Mouse (Mus musculus) spleen, adult 12 weeks (tissue): ENCODE results near the gene Plekhj1.
A peak's percentile ranks its signal among the peaks of the same experiment; 100 is the strongest.
"Not testable (repeated sequence)": the region's sequence is repeated elsewhere in the genome, so short reads cannot be mapped to it uniquely, and the experiment has no call there.

Experiments
- DNase-seq: peaks from one replicate; pipeline ENCODE4 v3.0.0; 2022; ENCODE audit warnings: low spot score

The Plekhj1 gene

GRCm38 (mm10) chr10:80826151-80827062, 28.0 kb upstream of the Plekhj1 start, which contains the start of gene Oaz1:
Gene Oaz1, plus strand, starts transcription at chr10:80826656.
- peak; percentile 96 for DNase-seq

DNA sequence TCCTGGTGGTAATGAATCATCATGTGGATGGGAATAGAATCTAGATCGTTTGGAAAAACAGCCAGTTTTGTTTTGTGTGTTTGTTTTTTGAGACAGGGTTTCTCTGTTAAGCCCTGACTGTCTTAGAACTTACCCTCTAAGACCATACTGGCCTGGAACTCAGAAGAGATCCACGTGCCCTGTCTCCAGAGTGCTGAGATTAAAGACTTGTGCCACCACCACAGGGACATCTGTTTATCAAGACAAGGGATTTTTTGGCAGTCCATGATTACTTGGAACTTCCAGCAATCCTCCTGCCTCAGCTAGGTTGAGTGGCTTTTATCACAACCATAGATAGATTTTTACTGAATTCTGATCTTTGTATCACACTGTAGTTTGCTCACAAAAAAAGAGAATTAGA, 26.4 kb upstream of the Plekhj1 start:
- no peak for DNase-seq

DNA sequence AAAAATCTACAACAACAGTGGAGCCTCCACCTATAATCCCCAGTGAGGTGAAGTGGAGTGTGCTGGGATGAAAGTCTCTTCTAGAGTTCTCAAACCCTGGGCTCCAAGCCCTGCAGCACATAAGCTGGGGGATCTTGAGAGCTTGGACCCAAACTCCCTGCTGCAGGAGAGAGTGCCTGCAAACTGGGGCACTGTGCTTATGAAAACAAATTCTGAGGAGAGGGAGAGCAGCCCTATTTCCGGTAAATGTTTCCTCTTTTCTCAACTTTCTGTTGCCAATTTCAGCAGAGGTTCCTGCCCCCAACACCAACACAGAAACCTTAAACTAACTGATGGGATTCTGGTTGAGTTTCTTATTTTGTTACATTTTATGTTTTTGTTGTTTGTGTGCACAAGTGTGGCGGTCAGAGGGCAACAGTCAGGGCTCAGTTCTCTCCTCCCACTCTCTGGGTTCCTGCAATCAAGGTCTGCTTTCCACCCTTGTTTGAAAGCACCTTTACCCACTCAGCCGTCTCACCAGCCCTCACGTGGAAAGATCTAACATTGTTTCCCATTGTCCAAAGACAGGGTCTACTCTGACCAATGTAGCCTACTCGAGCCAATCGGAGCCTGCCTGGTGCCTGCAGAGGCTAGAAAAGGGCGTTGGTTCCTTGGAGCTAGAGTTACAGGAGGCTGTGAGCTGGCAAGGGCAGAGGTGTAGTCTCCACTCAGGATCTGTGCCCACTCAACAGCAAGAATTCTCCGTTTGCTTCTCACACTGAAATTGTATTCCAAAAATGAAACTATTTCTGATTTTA, 25.6 kb upstream of the Plekhj1 start:
- no peak for DNase-seq

- DNase-seq = no peak
Measured at GRCm38 (mm10) chr10:80823316-80823715, 24.9 kb upstream of the Plekhj1 start.

DNA sequence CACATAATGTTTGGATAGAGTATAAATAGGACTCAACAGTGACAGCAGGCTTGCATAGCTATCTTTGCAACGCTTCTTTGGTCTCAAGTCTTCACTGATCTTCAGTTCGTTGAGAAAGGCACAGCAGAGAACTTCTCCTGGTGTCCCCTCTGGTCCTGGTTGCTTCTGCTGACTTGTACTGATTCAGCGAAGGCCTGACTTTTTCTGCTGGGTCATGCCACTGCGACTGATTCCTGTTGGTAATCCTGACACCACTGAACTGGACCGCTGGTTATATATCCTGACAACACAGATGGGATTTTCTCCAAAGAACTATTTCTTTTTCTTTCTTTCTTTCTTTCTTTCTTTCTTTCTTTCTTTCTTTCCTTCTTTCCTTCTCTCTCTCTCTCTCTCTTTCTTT, 24.1 kb upstream of the Plekhj1 start:
- DNase-seq = no peak

GRCm38 (mm10) chr10:80821991-80822390, 23.6 kb upstream of the Plekhj1 start:
- DNase-seq = no peak

GRCm38 (mm10) chr10:80819406-80819805, 21.0 kb upstream of the Plekhj1 start:
- no peak for DNase-seq

DNA sequence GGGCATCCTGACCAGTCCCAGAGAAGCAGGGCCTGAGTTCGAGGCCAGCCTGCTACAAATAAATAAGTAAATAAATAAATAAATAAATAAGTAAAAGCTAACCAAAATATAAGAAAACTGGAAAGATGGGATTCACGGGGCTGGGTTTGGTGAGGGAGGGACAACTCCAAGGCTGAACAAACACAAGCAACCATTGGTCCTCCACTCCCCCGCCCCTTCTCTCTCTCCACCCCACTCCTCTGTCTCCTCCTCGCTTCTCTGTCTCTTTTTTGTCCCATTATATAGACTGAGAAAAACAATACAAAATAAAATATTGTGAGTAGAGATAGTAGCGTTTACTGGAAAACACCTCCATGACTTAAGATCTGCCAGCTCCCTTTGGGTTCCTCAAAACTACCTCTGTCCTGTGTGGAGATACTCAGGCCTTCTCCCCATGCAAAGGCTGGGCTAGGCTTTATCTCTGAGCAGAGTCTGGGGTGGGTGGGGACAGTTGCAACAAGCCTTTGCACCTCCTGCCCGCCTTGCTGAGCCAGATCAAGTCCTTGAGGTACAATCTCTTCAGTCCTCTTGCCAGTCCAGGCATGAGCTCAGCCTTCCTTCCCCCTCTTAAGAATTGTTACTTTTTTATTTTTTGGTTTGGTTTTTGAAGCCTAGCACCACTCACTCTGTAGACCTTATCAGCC, 20.3 kb upstream of the Plekhj1 start:
- DNase-seq = peak; percentile 61

- not testable (repeated sequence) for DNase-seq
Measured at GRCm38 (mm10) chr10:80817955-80818354, 19.5 kb upstream of the Plekhj1 start.

GRCm38 (mm10) chr10:80817164-80817563, 18.7 kb upstream of the Plekhj1 start:
- DNase-seq = no peak

GRCm38 (mm10) chr10:80816303-80816702, 17.9 kb upstream of the Plekhj1 start:
- not testable (repeated sequence) for DNase-seq

GRCm38 (mm10) chr10:80814800-80815199, 16.4 kb upstream of the Plekhj1 start:
- no peak for DNase-seq

DNA sequence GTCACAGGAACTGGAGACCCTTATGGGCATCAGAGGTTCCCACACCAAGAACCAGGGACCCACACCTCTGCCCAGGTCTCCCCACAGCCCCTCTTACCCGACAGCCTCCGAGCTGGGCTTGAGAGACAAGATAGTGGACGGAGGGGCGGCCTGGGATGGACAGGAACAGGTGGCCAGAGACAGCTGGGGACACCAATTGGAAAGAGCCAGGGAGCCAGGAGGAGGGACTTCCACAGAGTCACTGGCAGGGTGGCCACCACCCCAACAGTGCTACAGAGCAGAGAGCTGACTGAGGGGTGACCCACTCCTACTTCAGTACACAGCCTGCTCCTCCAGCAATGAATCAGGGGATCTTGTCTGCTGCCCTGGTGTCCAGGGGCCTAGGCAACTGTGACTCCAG, 14.9 kb upstream of the Plekhj1 start, which contains the start of gene Jsrp1:
Gene Jsrp1, minus strand, starts transcription at position 133 of the 400 bp plus-strand sequence.
- DNase-seq = no peak

DNA sequence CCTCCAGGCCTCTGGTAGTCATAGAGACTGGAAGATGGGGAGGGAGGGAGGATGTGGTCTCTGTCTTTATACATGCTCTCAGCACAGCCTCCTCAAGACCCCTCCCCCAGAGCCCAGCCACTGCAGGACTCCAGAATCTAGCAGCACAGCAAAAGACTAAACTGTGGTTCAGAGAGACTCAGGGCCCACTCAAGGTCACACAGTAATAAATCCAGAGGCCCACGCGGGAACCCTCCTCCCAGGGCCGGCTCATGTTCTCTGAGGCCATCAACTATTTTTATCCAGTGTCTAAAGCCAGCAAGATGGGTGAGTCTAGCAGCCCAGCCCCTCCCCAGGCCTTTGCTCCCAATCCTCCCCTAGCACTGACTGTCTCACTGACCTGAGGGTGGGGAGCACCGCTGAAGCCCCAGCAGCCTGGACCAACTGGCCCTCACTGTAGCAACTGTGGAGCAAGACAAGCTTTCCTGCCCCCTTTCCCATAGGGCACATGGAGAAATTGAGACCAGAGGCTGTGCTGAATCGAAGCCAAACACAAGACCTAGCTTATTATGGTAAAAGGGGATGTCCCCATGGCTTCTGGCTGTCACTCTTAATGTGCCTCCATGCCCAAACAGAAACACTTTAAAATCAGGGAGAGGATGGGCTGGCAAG, 14.1 kb upstream of the Plekhj1 start:
- DNase-seq = no peak

- no peak for DNase-seq
Measured at GRCm38 (mm10) chr10:80810084-80810483, 11.7 kb upstream of the Plekhj1 start.

- no peak for DNase-seq
Measured at GRCm38 (mm10) chr10:80808985-80809632, 10.7 kb upstream of the Plekhj1 start.

GRCm38 (mm10) chr10:80808099-80808984, 9.9 kb upstream of the Plekhj1 start:
- no peak for DNase-seq

DNA sequence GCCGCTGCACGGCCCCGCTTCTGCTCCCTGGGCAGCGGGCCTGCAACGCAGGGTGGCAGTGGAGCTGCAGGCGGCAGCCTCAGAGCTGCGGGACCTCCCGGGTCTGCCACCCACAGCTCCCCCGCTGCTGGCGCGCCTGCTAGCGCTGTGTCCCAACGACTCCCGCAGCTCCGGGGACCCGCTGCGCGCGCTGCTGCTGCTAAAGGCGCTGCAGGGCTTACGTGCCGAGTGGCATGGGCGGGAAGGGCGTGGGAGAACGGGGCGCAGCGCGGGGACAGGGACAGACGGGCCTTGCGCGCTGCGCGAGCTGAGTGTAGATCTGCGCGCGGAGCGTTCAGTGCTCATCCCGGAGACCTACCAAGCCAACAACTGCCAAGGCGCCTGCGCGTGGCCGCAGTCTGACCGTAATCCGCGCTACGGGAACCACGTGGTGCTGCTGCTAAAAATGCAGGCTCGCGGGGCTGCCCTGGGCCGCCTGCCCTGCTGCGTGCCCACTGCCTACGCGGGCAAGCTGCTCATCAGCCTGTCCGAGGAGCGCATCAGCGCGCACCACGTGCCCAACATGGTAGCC, 8.7 kb upstream of the Plekhj1 start:
- DNase-seq = no peak

DNA sequence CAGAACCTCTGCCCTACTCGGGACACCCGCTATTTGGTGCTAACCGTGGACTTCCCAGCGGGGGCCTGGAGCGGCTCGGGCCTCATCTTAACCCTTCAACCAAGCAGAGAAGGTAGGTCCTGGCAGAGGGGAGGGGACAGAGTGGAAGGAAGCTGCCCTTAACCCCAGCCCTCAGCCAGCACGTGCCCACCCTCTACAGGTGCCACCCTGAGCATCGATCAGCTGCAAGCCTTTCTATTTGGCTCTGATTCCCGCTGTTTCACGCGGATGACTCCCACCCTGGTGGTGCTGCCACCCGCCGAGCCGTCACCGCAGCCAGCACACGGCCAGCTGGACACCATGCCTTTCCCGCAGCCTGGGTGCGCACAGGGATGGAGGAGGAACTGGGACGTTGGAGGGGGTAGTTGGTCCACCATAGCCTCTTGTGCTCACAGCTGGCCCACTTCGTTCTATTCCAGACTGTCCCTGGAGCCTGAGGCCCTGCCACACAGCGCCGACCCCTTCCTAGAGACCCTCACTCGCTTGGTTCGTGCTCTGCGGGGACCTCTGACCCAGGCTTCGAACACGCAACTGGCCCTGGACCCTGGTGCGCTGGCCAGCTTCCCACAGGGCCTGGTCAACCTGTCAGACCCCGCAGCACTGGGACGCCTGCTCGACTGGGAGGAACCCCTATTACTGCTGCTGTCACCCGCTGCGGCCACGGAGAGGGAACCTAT, 8.1 kb upstream of the Plekhj1 start:
- no peak for DNase-seq
